Mouse (Mus musculus): ENCODE data around the gene Churc1.

- no peak for TF ChIP-seq CTCF (IDR thresholded peaks at IDR 0.05; ENCODE audit: control insufficient read depth, insufficient read depth, low read length)
- TF ChIP-seq POLR2A (IDR thresholded peaks at IDR 0.05; ENCODE audit: borderline replicate concordance, control insufficient read depth, low read depth, low read length), result no peak
These were observed 55.3 kb downstream of the Churc1 start for GRCm38 (mm10) chr12:76820615-76821014.
